Mouse (Mus musculus): ENCODE results near the gene Mex3d. TPM values are rescaled to one million over a fixed set of nuclear protein-coding genes. Genes with fewer than 3 reads are reported as not detected.

Gene Mex3d
- 21.8 and 22.8 TPM in 2 replicates for total RNA-seq (2021)
- long read RNA-seq, experiment 1, transcript Mex3d-201 (2 exons, 3,266 nt) = major isoform, 8 of 12 reads
- long read RNA-seq, experiment 1, partial matches to known transcripts = 0 of 12 reads
- long read RNA-seq, experiment 1, other reads (novel, unspliced or antisense) = 4 of 12 reads
- long read RNA-seq, experiment 2, transcript Mex3d-201 (2 exons, 3,266 nt) = major isoform, 11 of 15 reads
- long read RNA-seq, experiment 2, partial matches to known transcripts = 0 of 15 reads
- long read RNA-seq, experiment 2, other reads (novel, unspliced or antisense) = 4 of 15 reads

- DNase-seq = peak; percentile 95
Observed at GRCm38 (mm10) chr10:80387522-80387959, at the start of gene Mex3d. Gene Mex3d, minus strand, starts transcription at chr10:80387659.

- no peak for DNase-seq
Observed at GRCm38 (mm10) chr10:80436276-80436675, 48.8 kb upstream of the Mex3d start.

- no peak for DNase-seq
Observed at GRCm38 (mm10) chr10:80435764-80436163, 48.3 kb upstream of the Mex3d start.

GRCm38 (mm10) chr10:80434823-80435222, 47.4 kb upstream of the Mex3d start:
- no peak for DNase-seq

- DNase-seq = no peak
Observed at GRCm38 (mm10) chr10:80434233-80434592, 46.8 kb upstream of the Mex3d start.

GRCm38 (mm10) chr10:80433513-80434232, 46.2 kb upstream of the Mex3d start, which contains the start of gene Tcf3:
Gene Tcf3, minus strand, starts transcription at chr10:80433647.
- peak; percentile 98 for DNase-seq

- DNase-seq = peak; percentile 69
Observed at GRCm38 (mm10) chr10:80432936-80433512, 45.6 kb upstream of the Mex3d start.

GRCm38 (mm10) chr10:80432387-80432785, 44.9 kb upstream of the Mex3d start:
- no peak for DNase-seq

GRCm38 (mm10) chr10:80431570-80432386, 44.3 kb upstream of the Mex3d start:
- no peak for DNase-seq

- no peak for DNase-seq
Observed at GRCm38 (mm10) chr10:80430375-80430980, 43.0 kb upstream of the Mex3d start.

- DNase-seq = no peak
Observed at GRCm38 (mm10) chr10:80429800-80430199, 42.3 kb upstream of the Mex3d start.

GRCm38 (mm10) chr10:80425041-80425440, 37.6 kb upstream of the Mex3d start:
- DNase-seq = no peak

GRCm38 (mm10) chr10:80423562-80423961, 36.1 kb upstream of the Mex3d start:
- no peak for DNase-seq

GRCm38 (mm10) chr10:80421651-80422472, 34.4 kb upstream of the Mex3d start:
- DNase-seq = peak; percentile 77

- no peak for DNase-seq
Observed at GRCm38 (mm10) chr10:80421208-80421607, 33.7 kb upstream of the Mex3d start.

- DNase-seq = peak; percentile 55
Observed at GRCm38 (mm10) chr10:80420729-80421128, 33.3 kb upstream of the Mex3d start.

- DNase-seq = no peak
Observed at GRCm38 (mm10) chr10:80419419-80419818, 32.0 kb upstream of the Mex3d start.

- peak; percentile 84 for DNase-seq
Observed at GRCm38 (mm10) chr10:80418311-80418710, 30.9 kb upstream of the Mex3d start.

GRCm38 (mm10) chr10:80417841-80418240, 30.4 kb upstream of the Mex3d start:
- DNase-seq = no peak

- no peak for DNase-seq
Observed at GRCm38 (mm10) chr10:80417371-80417770, 29.9 kb upstream of the Mex3d start.

- DNase-seq = no peak
Observed at GRCm38 (mm10) chr10:80415566-80415965, 28.1 kb upstream of the Mex3d start.

Measured in adrenal gland, postnatal 14 days (tissue).